Mouse (Mus musculus): ENCODE results near the gene Olfr281.

Olfr281 gene

GRCm38 (mm10) chr15:98486433-98487021 lies 34.1 kb downstream of the Olfr281 start:
- no peak for DNase-seq

DNA sequence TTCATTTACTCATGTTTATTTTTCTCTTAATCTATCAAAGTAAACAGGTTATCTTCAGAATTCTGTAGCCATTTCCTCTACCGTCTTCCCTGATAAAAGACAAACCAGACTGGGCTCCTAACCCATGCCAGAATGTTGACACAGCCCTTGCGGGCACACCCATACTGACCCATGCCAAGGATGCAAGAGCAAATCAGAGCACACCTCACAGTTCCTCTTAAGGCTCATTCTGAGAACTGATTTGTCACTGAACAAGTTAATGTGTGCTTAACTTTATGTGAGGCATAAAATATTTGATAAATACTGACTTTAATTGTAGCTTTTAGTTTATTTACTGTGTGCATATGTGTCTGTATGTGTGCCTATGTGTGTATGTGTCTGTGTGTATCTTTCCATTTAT lies 38.9 kb downstream of the Olfr281 start:
- DNase-seq = no peak

DNA sequence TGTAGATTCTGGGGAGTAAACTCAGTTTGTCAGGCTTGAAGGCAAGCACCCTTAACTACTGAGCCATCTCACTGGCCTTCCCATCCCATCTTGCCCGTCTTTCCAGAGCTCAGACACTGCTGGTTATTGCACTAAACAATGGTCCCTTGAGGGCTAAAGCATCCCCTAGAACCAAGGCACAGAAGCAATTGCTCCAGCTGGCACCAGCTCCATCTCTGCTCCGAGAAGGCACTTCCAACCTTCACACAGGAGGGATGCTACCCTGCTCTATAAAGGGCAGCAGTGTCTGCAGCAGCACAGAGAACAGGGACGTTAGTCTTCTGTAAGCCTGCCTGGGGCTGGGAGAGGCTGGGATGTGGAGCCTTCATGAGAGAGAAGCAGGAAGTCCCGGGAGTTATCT lies 39.7 kb downstream of the Olfr281 start, which contains the start of gene Olfr279:
Gene Olfr279 (plus strand): TSS at position 301 of the 400 bp plus-strand sequence.
- DNase-seq = no peak

GRCm38 (mm10) chr15:98497631-98498030 lies 45.2 kb downstream of the Olfr281 start:
- no peak for DNase-seq

- DNase-seq = no peak
These were observed 50.9 kb downstream of the Olfr281 start for GRCm38 (mm10) chr15:98503317-98503716.

DNA sequence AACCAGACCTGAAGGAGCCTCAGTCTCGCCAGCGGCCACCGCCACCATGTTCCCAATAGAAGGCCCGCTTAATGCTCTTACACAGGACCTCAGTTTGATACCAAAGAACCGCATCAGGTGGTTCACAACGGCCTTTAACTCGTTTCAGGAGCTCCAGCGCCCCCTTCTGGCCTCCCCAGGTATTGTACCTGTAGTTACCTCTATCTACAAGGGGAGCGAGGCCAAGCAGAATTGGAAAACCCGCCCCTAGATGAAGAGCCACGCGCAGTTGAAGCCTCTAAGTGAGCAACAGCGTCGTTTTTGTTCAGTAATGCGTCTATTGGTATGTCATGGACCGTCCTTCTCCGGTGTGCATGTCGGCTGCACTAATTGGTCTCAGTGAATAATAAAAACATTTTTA lies 52.1 kb downstream of the Olfr281 start:
- DNase-seq = peak; percentile 28

- no peak for DNase-seq
These were observed 54.0 kb downstream of the Olfr281 start for GRCm38 (mm10) chr15:98506253-98506957.

- no peak for DNase-seq
These were observed 54.9 kb downstream of the Olfr281 start for GRCm38 (mm10) chr15:98507321-98507720.

DNA sequence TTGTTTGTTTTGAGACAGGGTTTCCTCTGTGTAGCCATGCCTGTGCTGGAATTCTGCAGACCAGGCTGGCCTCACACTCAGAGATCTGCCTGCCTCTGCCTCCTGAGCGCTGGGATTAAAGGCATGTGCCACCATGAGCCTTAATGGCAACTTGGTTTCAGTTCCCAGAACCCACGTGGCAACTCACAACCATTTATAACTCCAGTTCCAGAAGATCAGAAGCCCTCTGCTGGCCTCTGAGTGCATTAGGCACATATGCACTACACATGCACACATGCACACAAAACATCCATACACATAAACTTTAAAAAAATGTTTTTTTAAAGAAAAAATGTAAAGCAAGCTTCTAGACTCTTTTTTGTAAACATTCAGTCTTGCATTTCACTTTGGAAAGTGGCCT lies 57.0 kb downstream of the Olfr281 start:
- no peak for DNase-seq

Data from cerebellum, adult 9-11 months (tissue).